Mouse (Mus musculus) kidney, postnatal 0 days (tissue): ENCODE measurements around the gene Kdelc1. TPM values are rescaled to one million over a fixed set of nuclear protein-coding genes. Genes with fewer than 3 reads are reported as not detected.
A peak's percentile ranks its signal among the peaks of the same experiment; 100 is the strongest.

Experiments
- ATAC-seq: fragments of 200-750 bp; cut with Nextera tagmentation; replicated peaks from 2 replicates; pipeline ENCODE4 v1.8.0; 2017; ENCODE audit warnings: low read depth, moderate number of reproducible peaks, moderate TSS enrichment, moderate library complexity; ENCODE audit not compliant: low FRiP score
- DNase-seq: peaks from one replicate; pipeline ENCODE4 v3.0.0-alpha.2; 2016; ENCODE audit warnings: low spot score
- H3K27ac ChIP-seq: fragments of 300-500 bp; sonication (generic); 2 replicates; pipeline ENCODE4 v1.5.1; 2014; ENCODE audit warnings: mild to moderate bottlenecking
- H3K27me3 ChIP-seq: fragments of 300-500 bp; sonication (generic); 2 replicates; pipeline ENCODE4 v1.6.1; 2014; ENCODE audit warnings: low read length, mixed read lengths; ENCODE audit not compliant: insufficient read depth
- H3K36me3 ChIP-seq: fragments of 300-500 bp; sonication (generic); 2 replicates; pipeline ENCODE4 v1.6.1; 2014; ENCODE audit warnings: low read length, mixed read lengths; ENCODE audit not compliant: insufficient read depth
- H3K4me1 ChIP-seq: fragments of 300-500 bp; sonication (generic); replicated peaks from 2 replicates; pipeline ENCODE4 v1.6.1; 2014; ENCODE audit warnings: antibody characterized with exemption, low read length, mixed read lengths; ENCODE audit not compliant: insufficient read depth
- H3K4me2 ChIP-seq: fragments of 300-500 bp; sonication (generic); 2 replicates; pipeline ENCODE4 v1.6.1; 2014; ENCODE audit warnings: mild to moderate bottlenecking, low read length, moderate library complexity, mixed read lengths
- H3K4me3 ChIP-seq: fragments of 300-500 bp; sonication (generic); replicated peaks from 2 replicates; pipeline ENCODE4 v1.5.1; 2014; ENCODE audit warnings: low read depth, low read length
- H3K9ac ChIP-seq: fragments of 300-500 bp; sonication (generic); 2 replicates; pipeline ENCODE4 v1.6.1; 2014; ENCODE audit warnings: low read depth, low read length
- H3K9me3 ChIP-seq: fragments of 300-500 bp; sonication (generic); replicated peaks from 2 replicates; pipeline ENCODE4 v1.6.1; 2016; ENCODE audit warnings: low read length, inconsistent platforms, mixed read lengths
- CTCF ChIP-seq: IDR thresholded peaks from 2 replicates; pipeline ENCODE4 v1.5.1; 2016; ENCODE audit warnings: antibody characterized with exemption, low read depth, mild to moderate bottlenecking, moderate library complexity
- WGBS: fragments of 180-500 bp; shearing (Covaris S2); extraction: QIAGEN DNeasy Blood & Tissue Kit; methylation state at CpG from one replicate; pipeline ENCODE4 v1.1.7; 2014; 5-methylcytosine and 5-hydroxymethylcytosine counted together
- polyA plus RNA-seq: library from polyadenylated mRNA; unstranded; fragments of >200 nt; fragmentation: Nextera tagmentation; extraction: Ambion mirVana; gene quantifications from 2 replicates; pipeline ENCODE4 v1.2.1, GENCODE M21; 2015

Kdelc1 gene
- 45.8 and 53.8 TPM in 2 replicates for polyA plus RNA-seq

GRCm38 (mm10) chr1:44118239-44119054 lies at the start of gene Kdelc1, which contains the start of gene Bivm:
Kdelc1 (minus strand) TSS chr1:44118808.
Bivm (plus strand) TSS chr1:44118957.
- Histone ChIP-seq H3K9me3 (no peaks in the 10 kb centered on the region), H3K4me3 (peak within 1 kb of the TSS; percentile 71), H3K36me3 (peaks cover 11% of the 10 kb centered on the region; the same call in 1 of the 2 replicates), H3K4me1 (no peaks in the 10 kb centered on the region; the same call in 1 of the 2 replicates), H3K27ac (peak within 1 kb of the TSS; percentile 95), H3K9ac (peak within 1 kb of the TSS; percentile 68), H3K27me3 (no peaks in the 10 kb centered on the region), H3K4me2 (peak within 1 kb of the TSS; percentile 88)
- WGBS: 2% methylated on average over 39 of the region's 39 CpGs
- TF ChIP-seq CTCF: no peak
- ATAC-seq (peak; percentile 96), DNase-seq (peak; percentile 100)

- DNase-seq (no peak), ATAC-seq (no peak)
- H3K27ac ChIP-seq: no peak overlapping the region
- H3K4me1 ChIP-seq: no peaks in the 10 kb centered on the region
- 98% methylated on average over 3 of the region's 3 CpGs for WGBS
- no peak overlapping the region for H3K4me3 ChIP-seq
- 0 out of 2 replicates have a peak, but pooled peaks have one; percentile 12 for TF ChIP-seq CTCF
- peaks cover 40% of the 10 kb centered on the region for H3K36me3 ChIP-seq
- H3K4me2 ChIP-seq: no peak overlapping the region
- H3K9ac ChIP-seq: no peak overlapping the region
- no peaks in the 10 kb centered on the region for H3K9me3 ChIP-seq
- H3K27me3 ChIP-seq: no peaks in the 10 kb centered on the region
Measured at GRCm38 (mm10) chr1:44167859-44168383, 49.3 kb upstream of the Kdelc1 start.

DNA sequence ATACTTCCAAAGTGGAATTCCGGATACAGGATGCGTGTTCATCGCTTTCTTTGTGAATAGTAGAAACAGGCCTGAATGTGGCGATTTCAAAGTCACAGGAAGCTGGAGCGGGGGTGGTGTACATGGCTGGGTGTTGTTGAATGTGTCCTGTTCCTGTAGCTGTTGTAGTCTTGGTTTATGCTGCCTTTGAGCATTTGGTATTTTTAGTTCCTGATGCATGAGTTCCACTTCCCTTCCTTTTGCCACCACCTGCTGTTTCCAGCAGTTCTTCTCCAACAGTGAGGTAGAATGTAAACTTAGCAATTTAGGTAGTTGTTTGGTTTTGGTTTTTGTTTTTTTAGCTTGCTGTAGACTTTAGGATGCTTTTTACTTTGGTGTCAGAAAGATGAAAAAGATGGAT lies 43.8 kb upstream of the Kdelc1 start:
- WGBS: 92% methylated on average over 5 of the region's 5 CpGs
- ATAC-seq (no peak), DNase-seq (no peak)
- H3K27me3 ChIP-seq: no peaks in the 10 kb centered on the region
- no peak overlapping the region for H3K4me3 ChIP-seq
- peaks cover 28% of the 10 kb centered on the region for H3K36me3 ChIP-seq
- H3K4me2 ChIP-seq: no peak overlapping the region
- no peaks in the 10 kb centered on the region for H3K4me1 ChIP-seq
- H3K27ac ChIP-seq: no peak overlapping the region
- H3K9me3 ChIP-seq: no peaks in the 10 kb centered on the region
- H3K9ac ChIP-seq: no peak overlapping the region
- no peak for TF ChIP-seq CTCF

DNA sequence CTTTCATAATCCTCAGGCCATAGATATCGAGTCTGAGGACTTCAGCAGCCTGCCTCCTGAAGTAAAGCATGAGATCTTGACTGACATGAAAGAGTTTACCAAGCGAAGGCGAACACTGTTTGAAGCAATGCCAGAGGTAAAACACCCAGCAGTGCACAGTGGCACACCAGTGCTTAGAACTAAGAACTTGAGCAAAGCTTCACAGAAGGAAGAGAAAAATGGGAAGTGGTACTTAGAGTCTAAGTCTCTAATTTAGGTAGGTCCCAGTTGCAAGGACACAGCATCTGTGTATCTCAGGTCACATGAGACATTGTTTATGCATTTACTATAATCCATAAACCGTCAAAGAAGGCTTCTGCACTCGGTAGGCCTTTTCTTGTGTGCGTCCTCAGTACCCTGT lies 43.2 kb upstream of the Kdelc1 start:
- H3K27me3 ChIP-seq: no peaks in the 10 kb centered on the region
- no peaks in the 10 kb centered on the region for H3K9me3 ChIP-seq
- H3K4me2 ChIP-seq: no peak overlapping the region
- ATAC-seq (no peak), DNase-seq (no peak)
- H3K4me3 ChIP-seq: no peak overlapping the region
- WGBS: 96% methylated on average over 6 of the region's 6 CpGs
- no peak overlapping the region for H3K9ac ChIP-seq
- peaks cover 23% of the 10 kb centered on the region for H3K36me3 ChIP-seq
- no peaks in the 10 kb centered on the region for H3K4me1 ChIP-seq
- TF ChIP-seq CTCF: no peak
- no peak overlapping the region for H3K27ac ChIP-seq

- Histone ChIP-seq H3K36me3 (peaks cover 19% of the 10 kb centered on the region), H3K9me3 (no peaks in the 10 kb centered on the region), H3K27me3 (no peaks in the 10 kb centered on the region), H3K4me1 (no peaks in the 10 kb centered on the region), H3K9ac (no peak overlapping the region), H3K27ac (no peak overlapping the region), H3K4me2 (no peak overlapping the region), H3K4me3 (no peak overlapping the region)
- DNase-seq: no peak
- 81% methylated on average over 6 of the region's 6 CpGs for WGBS
- TF ChIP-seq CTCF: no peak
- ATAC-seq: no peak
Measured at GRCm38 (mm10) chr1:44158317-44158716, 39.7 kb upstream of the Kdelc1 start.

- no peak for ATAC-seq
- Histone ChIP-seq H3K4me1 (no peaks in the 10 kb centered on the region), H3K36me3 (0 out of 2 replicates have a peak, but pooled peaks cover 3% of the 10 kb centered on the region), H3K9me3 (no peaks in the 10 kb centered on the region), H3K4me3 (no peak overlapping the region), H3K27ac (no peak overlapping the region), H3K4me2 (no peak overlapping the region), H3K9ac (no peak overlapping the region), H3K27me3 (no peaks in the 10 kb centered on the region)
- peak; percentile 51; the same call in 1 of the 2 replicates for TF ChIP-seq CTCF
- WGBS: 95% methylated on average over 4 of the region's 4 CpGs
- peak; percentile 33 for DNase-seq
Measured at GRCm38 (mm10) chr1:44155287-44155686, 36.7 kb upstream of the Kdelc1 start.
